ENCODE assay signal across 13 mouse cellular contexts in genomic region chr17:90653347-90653746, GRCm38 (mm10).
DNase-seq lines count a peak whose midpoint lies in the region; ATAC-seq and TF ChIP-seq lines count a peak whose summit lies in the region.
"Had no signal": no experiment of that assay in that cellular context is flagged by ENCODE, and none has a peak within 500 bp of the region (broad histone marks: within the 10 kb centered on the region; RNA-seq: fewer than 3 reads in every experiment).

No protein-coding gene starts in this region.

- no peaks in the 10 kb centered on the region for H3K36me3 ChIP-seq in kidney, postnatal 0 days (ENCODE audit: insufficient read depth, low read length)
- H3K36me3 ChIP-seq: embryonic facial prominence, embryonic 15.5 days; neural tube, embryonic 12.5 days had no signal

- H3K27me3 ChIP-seq in kidney, postnatal 0 days (ENCODE audit: insufficient read depth, low read length) = no peaks in the 10 kb centered on the region
- H3K27me3 ChIP-seq: embryonic facial prominence, embryonic 15.5 days; neural tube, embryonic 12.5 days had no signal

- ATAC-seq in kidney, postnatal 0 days (replicated peaks; ENCODE audit: low FRiP score, low read depth) = no peak
- ATAC-seq: liver, postnatal 0 days had no signal

- DNase-seq in kidney, postnatal 0 days (ENCODE audit: low spot score) = peak; percentile 1
- no peak for DNase-seq in kidney, postnatal 10 days
- DNase-seq in brain, adult 2 months (ENCODE audit: low read depth, low spot score) = peak; percentile 95
- peak; percentile 63 for DNase-seq in brain, embryonic 18.5 days (ENCODE audit: low read depth, low spot score)
- peak; percentile 36 for DNase-seq in fibroblast of lung, adult 2 months (ENCODE audit: low read depth)
- no peak for DNase-seq in B cell, adult 2 months
- no peak for DNase-seq in adipocyte (ENCODE audit: low spot score)
- DNase-seq: gastrocnemius, postnatal 10 days; heart, postnatal 10 days; kidney, adult 18-20 months; liver, postnatal 0 days had no signal

- no peak overlapping the region for H3K9ac ChIP-seq in kidney, postnatal 0 days (ENCODE audit: low read depth, low read length)
- H3K9ac ChIP-seq: embryonic facial prominence, embryonic 15.5 days; liver, postnatal 0 days; neural tube, embryonic 12.5 days had no signal

- H3K4me1 ChIP-seq in kidney, postnatal 0 days (replicated peaks; ENCODE audit: insufficient read depth, low read length) = no peaks in the 10 kb centered on the region
- H3K4me1 ChIP-seq: embryonic facial prominence, embryonic 15.5 days; neural tube, embryonic 12.5 days had no signal

- no peak overlapping the region for H3K4me2 ChIP-seq in kidney, postnatal 0 days (ENCODE audit: low read length)
- H3K4me2 ChIP-seq: embryonic facial prominence, embryonic 15.5 days; neural tube, embryonic 12.5 days had no signal

- WGBS in kidney, postnatal 0 days = 55% methylated on average over 2 of the region's 2 CpGs

- H3K9me3 ChIP-seq in kidney, postnatal 0 days (replicated peaks; ENCODE audit: low read length) = no peaks in the 10 kb centered on the region
- H3K9me3 ChIP-seq: embryonic facial prominence, embryonic 15.5 days; neural tube, embryonic 12.5 days had no signal

- no peak overlapping the region for H3K27ac ChIP-seq in kidney, postnatal 0 days
- H3K27ac ChIP-seq: embryonic facial prominence, embryonic 15.5 days; neural tube, embryonic 12.5 days had no signal

- no peak overlapping the region for H3K4me3 ChIP-seq in kidney, postnatal 0 days (replicated peaks; ENCODE audit: low read depth, low read length)
- H3K4me3 ChIP-seq: embryonic facial prominence, embryonic 15.5 days; neural tube, embryonic 12.5 days had no signal

- TF ChIP-seq CTCF in kidney, postnatal 0 days (IDR thresholded peaks at IDR 0.05; ENCODE audit: low read depth) = no peak

Comparison
In these comparisons a context has a peak if more than half of its experiments do, and no peak if none do; other contexts are left out.
1. DNase-seq: peak in kidney, postnatal 0 days (single experiment), brain, adult 2 months (single experiment), brain, embryonic 18.5 days (single experiment) and fibroblast of lung, adult 2 months (single experiment); none in kidney, postnatal 10 days (single experiment), B cell, adult 2 months (0 of 2) and adipocyte (single experiment).